In genomic region chr1:163313101-163313773, GRCm38 (mm10) we compare ENCODE assay signal across 9 mouse cellular contexts. TPM values are rescaled to one million over a fixed set of nuclear protein-coding genes. Genes with fewer than 3 reads are reported as not detected.
A peak's percentile ranks its signal among the peaks of the same experiment; 100 is the strongest.
DNase-seq lines count a peak whose midpoint lies in the region; ATAC-seq and TF ChIP-seq lines count a peak whose summit lies in the region.
"Had no signal": no experiment of that assay in that cellular context is flagged by ENCODE, and none has a peak within 500 bp of the region (broad histone marks: within the 10 kb centered on the region; RNA-seq: fewer than 3 reads in every experiment).

TSS of gene Prrx1 (minus strand) at chr1:163313710.

- no peak within 1 kb of the TSS for H3K4me3 ChIP-seq in CH12.LX (replicated peaks in 1 of 3; ENCODE audit: low read depth in 2 of 3, low read length in 2 of 3, poor library complexity in 1 of 3)
- peak within 1 kb of the TSS; percentile 57 for H3K4me3 ChIP-seq in forebrain, embryonic 13.5 days
- peak within 1 kb of the TSS; percentile 46 for H3K4me3 ChIP-seq in liver, embryonic 13.5 days (replicated peaks)
- H3K4me3 ChIP-seq in stomach, embryonic 15.5 days (replicated peaks) = peak within 1 kb of the TSS; percentile 54
- H3K4me3 ChIP-seq: erythroblast, embryonic 14.5 days had no signal

- no peak within 1 kb of the TSS for H3K9ac ChIP-seq in CH12.LX (ENCODE audit: insufficient read depth, low read depth)
- H3K9ac ChIP-seq in forebrain, embryonic 13.5 days = peak within 1 kb of the TSS; percentile 81
- H3K9ac ChIP-seq in liver, embryonic 13.5 days = no peak within 1 kb of the TSS
- H3K9ac ChIP-seq in stomach, embryonic 15.5 days = no peak within 1 kb of the TSS

- DNase-seq in 3T3-L1 (ENCODE audit: low read depth, low spot score) (peak; percentile 88), CH12.LX (ENCODE audit: extremely low read depth) (no peak)
- DNase-seq in heart, postnatal 14 days = peak; percentile 25 to 40
- DNase-seq in liver, embryonic 13.5 days = no peak

- no peak within 1 kb of the TSS for H3K27ac ChIP-seq in CH12.LX (ENCODE audit: insufficient read depth, low read depth)
- peak within 1 kb of the TSS; percentile 49 for H3K27ac ChIP-seq in forebrain, embryonic 13.5 days
- no peak within 1 kb of the TSS for H3K27ac ChIP-seq in liver, embryonic 13.5 days
- H3K27ac ChIP-seq in stomach, embryonic 15.5 days = peak within 1 kb of the TSS; percentile 49; the same call in 1 of the 2 replicates

- no peak for TF ChIP-seq CTCF in CH12.LX (conservative IDR thresholded peaks at IDR 0.05 in 1 of 2, IDR thresholded peaks at IDR 0.05 in 1 of 2; ENCODE audit: low read depth in 2 of 2, low read length in 2 of 2)

- no peak for TF ChIP-seq POLR2A in CH12.LX (IDR thresholded peaks at IDR 0.05; ENCODE audit: low read depth, low read length)

- dilution Hi-C loops in CH12.LX (cut with MboI; ENCODE audit: extremely low pct_ligation_motif_present, extremely low pct_unique_long_range_greater_than_20kb, low sequenced_read_pairs) = no loop called here

- in situ Hi-C loops in CH12.LX (cut with MboI; ENCODE audit: low pct_ligation_motif_present, low pct_unique_long_range_greater_than_20kb, low sequenced_read_pairs) = no loop called here

- TF ChIP-seq EP300 in CH12.LX (IDR thresholded peaks at IDR 0.05; ENCODE audit: low read length) = no peak

- peak; percentile 74 for ATAC-seq in forebrain, embryonic 13.5 days
- no peak for ATAC-seq in liver, embryonic 13.5 days (ENCODE audit: low read depth)
- ATAC-seq in stomach, embryonic 15.5 days (ENCODE audit: insufficient read depth, low FRiP score, low read depth) = no peak
- ATAC-seq in megakaryocyte progenitor cell, adult 5-6 weeks (replicated peaks; ENCODE audit: poor library complexity) = no peak
- no peak for ATAC-seq in megakaryocyte-erythroid progenitor cell, adult 5-6 weeks (replicated peaks; ENCODE audit: low FRiP score, low TSS enrichment, poor library complexity, severe bottlenecking)

- WGBS in forebrain, embryonic 13.5 days = 0% methylated on average over 17 of the region's 17 CpGs
- WGBS in liver, embryonic 13.5 days (ENCODE audit: insufficient replicate concordance) = 2% methylated on average over 17 of the region's 17 CpGs
- WGBS in stomach, embryonic 15.5 days = 2% methylated on average over 17 of the region's 17 CpGs

- H3K4me1 ChIP-seq in CH12.LX (ENCODE audit: control insufficient read depth in 1 of 2, insufficient read depth in 2 of 2) = peaks cover 0 to 7% of the 10 kb centered on the region in 2 experiments; a peak in 2 of 4 replicates
- peaks cover 61% of the 10 kb centered on the region for H3K4me1 ChIP-seq in forebrain, embryonic 13.5 days
- H3K4me1 ChIP-seq in liver, embryonic 13.5 days (replicated peaks) = no peaks in the 10 kb centered on the region
- peaks cover 22% of the 10 kb centered on the region for H3K4me1 ChIP-seq in stomach, embryonic 15.5 days

- no peaks in the 10 kb centered on the region for H3K9me3 ChIP-seq in CH12.LX (replicated peaks; ENCODE audit: low read length)
- H3K9me3 ChIP-seq in forebrain, embryonic 13.5 days (replicated peaks) = no peaks in the 10 kb centered on the region
- H3K9me3 ChIP-seq in liver, embryonic 13.5 days (replicated peaks) = no peaks in the 10 kb centered on the region
- no peaks in the 10 kb centered on the region for H3K9me3 ChIP-seq in stomach, embryonic 15.5 days

- no peaks in the 10 kb centered on the region for H3K27me3 ChIP-seq in CH12.LX (replicated peaks)
- peaks cover 59% of the 10 kb centered on the region for H3K27me3 ChIP-seq in forebrain, embryonic 13.5 days
- H3K27me3 ChIP-seq in liver, embryonic 13.5 days = peaks cover 84% of the 10 kb centered on the region
- H3K27me3 ChIP-seq in stomach, embryonic 15.5 days (replicated peaks) = peaks cover 43% of the 10 kb centered on the region

- H3K36me3 ChIP-seq in CH12.LX (replicated peaks in 1 of 2; ENCODE audit: control insufficient read depth in 1 of 2, insufficient read depth in 1 of 2, low read length in 1 of 2) = no peaks in the 10 kb centered on the region
- H3K36me3 ChIP-seq in forebrain, embryonic 13.5 days (ENCODE audit: poor library complexity, severe bottlenecking) = no peaks in the 10 kb centered on the region
- H3K36me3 ChIP-seq in liver, embryonic 13.5 days = no peaks in the 10 kb centered on the region
- H3K36me3 ChIP-seq in stomach, embryonic 15.5 days = no peaks in the 10 kb centered on the region

- H3K4me2 ChIP-seq in CH12.LX (ENCODE audit: insufficient read depth, low read depth, poor library complexity, severe bottlenecking) = peak within 1 kb of the TSS; percentile 77
- H3K4me2 ChIP-seq in forebrain, embryonic 13.5 days = peak within 1 kb of the TSS; percentile 93
- H3K4me2 ChIP-seq in liver, embryonic 13.5 days = peak within 1 kb of the TSS; percentile 59
- peak within 1 kb of the TSS; percentile 92 for H3K4me2 ChIP-seq in stomach, embryonic 15.5 days

- TF ChIP-seq RAD21 in CH12.LX (IDR thresholded peaks at IDR 0.05; ENCODE audit: low read depth, low read length) = no peak

- intact Hi-C loops in heart, postnatal 14 days (cut with DNase I) = loop anchor here (5.0 kb wide), 6 partner anchors 61 to 161 kb away; partner anchors contain the start of gene Gorab

- H3K79me2 ChIP-seq in CH12.LX (replicated peaks; ENCODE audit: control insufficient read depth, extremely low read depth, insufficient read depth, poor library complexity, severe bottlenecking) = no peaks in the 10 kb centered on the region

TF ChIP-seq in CH12.LX, 34 proteins besides CTCF, POLR2A, EP300 and RAD21:
- TF ChIP-seq MXI1 (IDR thresholded peaks at IDR 0.05; ENCODE audit: low read depth, low read length) = no peak
- TF ChIP-seq GABPA (IDR thresholded peaks at IDR 0.05; ENCODE audit: insufficient replicate concordance, low read depth, low read length) = no peak
- no peak for TF ChIP-seq ZMIZ1 (IDR thresholded peaks at IDR 0.05; ENCODE audit: low read depth, low read length)
- TF ChIP-seq IRF4 (IDR thresholded peaks at IDR 0.05; ENCODE audit: low read depth, low read length) = no peak
- TF ChIP-seq USF1 (IDR thresholded peaks at IDR 0.05; ENCODE audit: low read depth, low read length) = no peak
- TF ChIP-seq MAFK (IDR thresholded peaks at IDR 0.05; ENCODE audit: insufficient replicate concordance, low read length) = no peak
- TF ChIP-seq TCF12 (IDR thresholded peaks at IDR 0.05; ENCODE audit: low read depth, low read length) = no peak
- TF ChIP-seq PAX5 (IDR thresholded peaks at IDR 0.05; ENCODE audit: low read length) = no peak
- TF ChIP-seq NELFE (IDR thresholded peaks at IDR 0.05; ENCODE audit: low read depth, low read length) = no peak
- TF ChIP-seq MEF2A (IDR thresholded peaks at IDR 0.05; ENCODE audit: borderline replicate concordance, low read depth, low read length) = no peak
- TF ChIP-seq BHLHE40 (IDR thresholded peaks at IDR 0.05; ENCODE audit: low read depth, low read length) = no peak
- no peak for TF ChIP-seq SIN3A (IDR thresholded peaks at IDR 0.05; ENCODE audit: low read length)
- no peak for TF ChIP-seq SMC3 (IDR thresholded peaks at IDR 0.05; ENCODE audit: low read depth, low read length)
- no peak for TF ChIP-seq RCOR1 (conservative IDR thresholded peaks at IDR 0.05; ENCODE audit: low read depth, low read length)
- no peak for TF ChIP-seq MYC (IDR thresholded peaks at IDR 0.05; ENCODE audit: low read depth, low read length)
- no peak for TF ChIP-seq CHD1 (IDR thresholded peaks at IDR 0.05; ENCODE audit: low read depth, low read length)
- no peak for TF ChIP-seq ZKSCAN1 (IDR thresholded peaks at IDR 0.05; ENCODE audit: borderline replicate concordance, low read depth, low read length)
- no peak for TF ChIP-seq NRF1 (IDR thresholded peaks at IDR 0.05; ENCODE audit: low read depth, low read length)
- TF ChIP-seq KAT2A (IDR thresholded peaks at IDR 0.05; ENCODE audit: insufficient replicate concordance, low read length) = no peak

RNA-seq across cellular contexts. Expression of gene Prrx1, which starts in this region (rescaled TPM):
- total RNA-seq in CH12.LX (2012; rRNA removed) (not detected in 2 replicates), CH12.LX (2014; rRNA removed) (not detected in 2 replicates)
- polyA plus RNA-seq in CH12.LX (2012; ENCODE audit: insufficient read length, low read depth) = not detected in 2 replicates
- polyA plus RNA-seq in forebrain, embryonic 13.5 days (2015; fragmentation: Nextera tagmentation; extraction: Ambion mirVana) = 8.6 and 9.1 TPM in 2 replicates
- 10 to 100 TPM; 30.5 to 31.9 TPM for total RNA-seq in heart, postnatal 14 days (2021)
- 0.25 and 0.48 TPM in 2 replicates for polyA plus RNA-seq in liver, embryonic 13.5 days (2015; fragmentation: Nextera tagmentation; extraction: Ambion mirVana)
- polyA plus RNA-seq in stomach, embryonic 15.5 days (2015; fragmentation: Nextera tagmentation; extraction: Ambion mirVana) = 6.4 and 6.9 TPM in 2 replicates
- not detected in 2 replicates for total RNA-seq in megakaryocyte progenitor cell, adult 5-6 weeks (2015)
- not detected in 2 replicates for total RNA-seq in megakaryocyte progenitor cell, adult 5-6 weeks (2017)
- not detected in 2 replicates for total RNA-seq in megakaryocyte-erythroid progenitor cell, adult 5-6 weeks (2014; fragmentation: Nextera tagmentation)
- not detected in 2 replicates for total RNA-seq in megakaryocyte-erythroid progenitor cell, adult 5-6 weeks (2017)
- polyA plus RNA-seq: erythroblast, embryonic 14.5 days had no signal

Comparison
In these comparisons a context has a peak if more than half of its experiments do, and no peak if none do; other contexts are left out.
1. RNA of gene Prrx1 (total RNA-seq): 30.5 to 31.9 TPM in heart, postnatal 14 days; not detected in CH12.LX, not detected in megakaryocyte progenitor cell, adult 5-6 weeks and not detected in megakaryocyte-erythroid progenitor cell, adult 5-6 weeks; every median in the first group is over 10 times any median in the second.
2. DNase-seq: peak in 3T3-L1 (single experiment) and heart, postnatal 14 days (2 of 2); none in CH12.LX (single experiment) and liver, embryonic 13.5 days (single experiment).
3. H3K27ac ChIP-seq: peak in forebrain, embryonic 13.5 days (single experiment) and stomach, embryonic 15.5 days (single experiment); none in CH12.LX (single experiment) and liver, embryonic 13.5 days (single experiment).
4. H3K4me3 ChIP-seq: peak in forebrain, embryonic 13.5 days (single experiment), liver, embryonic 13.5 days (single experiment) and stomach, embryonic 15.5 days (single experiment); none in CH12.LX (0 of 3).
5. Peak in every context shown above with its lines, with median percentiles within 50 percentile points of each other: H3K4me2 ChIP-seq.